Mouse (Mus musculus): ENCODE measurements around the gene Ngf. TPM values are rescaled to one million over a fixed set of nuclear protein-coding genes. Genes with fewer than 3 reads are reported as not detected.

Ngf gene
- polyA plus RNA-seq, 1 experiment from 2014 or later = 0.70 TPM

DNA sequence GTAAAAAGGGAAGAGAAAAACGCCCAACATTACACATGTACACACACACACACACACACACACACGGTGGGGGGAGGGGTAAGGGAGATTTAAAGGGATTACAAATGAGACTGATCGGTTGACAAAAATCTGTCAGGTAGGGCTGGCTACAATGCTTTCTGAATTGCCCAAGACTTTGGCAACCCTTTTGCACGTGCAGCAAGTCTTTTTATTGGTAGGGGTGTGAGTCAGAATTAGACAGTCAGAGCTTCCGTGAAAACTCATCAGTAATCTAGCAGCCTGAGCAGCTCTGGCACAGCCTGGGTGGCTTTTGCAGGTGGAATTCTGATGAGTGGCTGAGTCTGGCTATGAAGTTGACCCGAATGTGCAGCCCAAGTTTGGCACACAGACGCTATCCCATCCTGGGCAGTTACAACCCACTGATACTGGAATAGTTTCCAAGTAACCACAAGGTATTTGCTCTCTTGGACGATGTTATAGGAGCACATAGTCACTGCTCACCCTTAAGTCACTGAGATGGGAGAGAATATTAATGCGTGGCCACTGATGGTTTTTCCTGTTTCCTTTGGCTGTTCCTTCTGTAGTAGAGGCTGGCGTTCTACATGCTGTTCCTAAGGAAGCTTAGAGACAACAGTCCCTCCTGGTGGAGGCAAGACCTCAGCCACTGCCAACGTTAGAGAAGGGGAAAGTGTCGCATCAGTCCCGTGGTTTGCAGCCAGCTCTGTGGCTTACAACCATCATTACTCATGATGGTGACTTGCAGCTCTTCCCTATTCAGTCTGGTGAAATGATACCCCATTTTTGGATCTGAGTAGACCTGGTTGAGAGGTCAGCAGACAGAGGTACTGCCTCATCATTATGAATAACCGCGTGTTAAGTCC lies 4.8 kb downstream of the Ngf start:
- Histone ChIP-seq H3K36me3 (no peaks in the 10 kb centered on the region), H3K27me3 (peaks cover 19% of the 10 kb centered on the region), H3K9ac (replicated peaks) (no peak overlapping the region), H3K4me2 (replicated peaks) (no peak overlapping the region), H3K9me3 (no peaks in the 10 kb centered on the region), H3K4me1 (peaks cover 11% of the 10 kb centered on the region), H3K4me3 (no peak overlapping the region), H3K27ac (replicated peaks) (no peak overlapping the region)
- 82% methylated on average over 15 of the region's 15 CpGs for WGBS
- no peak for ATAC-seq (replicated peaks)

GRCm38 (mm10) chr3:102477917-102478694 lies 8.4 kb downstream of the Ngf start:
- Histone ChIP-seq H3K9ac (replicated peaks) (no peak overlapping the region), H3K4me2 (replicated peaks) (no peak overlapping the region), H3K9me3 (no peaks in the 10 kb centered on the region), H3K27me3 (no peaks in the 10 kb centered on the region), H3K27ac (replicated peaks) (no peak overlapping the region), H3K4me3 (no peak overlapping the region), H3K36me3 (no peaks in the 10 kb centered on the region), H3K4me1 (no peaks in the 10 kb centered on the region)
- no peak for ATAC-seq (replicated peaks)
- 91% methylated on average over 12 of the region's 12 CpGs for WGBS

GRCm38 (mm10) chr3:102490393-102491123 lies 20.8 kb downstream of the Ngf start:
- Histone ChIP-seq H3K36me3 (no peaks in the 10 kb centered on the region), H3K9ac (replicated peaks) (no peak overlapping the region), H3K27me3 (no peaks in the 10 kb centered on the region), H3K4me2 (replicated peaks) (no peak overlapping the region), H3K27ac (replicated peaks) (no peak overlapping the region), H3K4me3 (no peak overlapping the region), H3K4me1 (0 out of 2 replicates have a peak, but pooled peaks cover 6% of the 10 kb centered on the region), H3K9me3 (no peaks in the 10 kb centered on the region)
- 83% methylated on average over 14 of the region's 14 CpGs for WGBS
- ATAC-seq (replicated peaks) = no peak

DNA sequence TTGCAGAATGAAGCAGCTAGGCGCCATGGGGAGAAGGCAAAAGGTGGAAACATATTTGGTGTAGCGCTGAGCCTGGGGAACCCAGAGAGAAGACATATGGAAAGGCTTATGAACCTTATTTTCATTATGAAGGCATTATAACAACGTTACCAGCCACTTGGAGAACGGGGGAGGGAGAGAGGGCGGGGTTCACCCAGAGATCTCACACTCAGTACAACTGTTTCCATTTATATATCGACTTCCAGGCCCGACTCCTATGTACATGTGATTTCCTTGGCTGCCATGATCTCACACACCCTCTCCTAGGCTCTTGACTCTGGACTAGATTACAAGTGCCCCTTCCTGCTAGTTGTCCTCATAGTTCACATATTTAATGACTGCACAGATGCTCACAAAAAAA lies 28.4 kb downstream of the Ngf start:
- no peak overlapping the region for H3K4me2 ChIP-seq (replicated peaks)
- H3K4me3 ChIP-seq = no peak overlapping the region
- no peak overlapping the region for H3K27ac ChIP-seq (replicated peaks)
- no peaks in the 10 kb centered on the region for H3K27me3 ChIP-seq
- no peaks in the 10 kb centered on the region for H3K36me3 ChIP-seq
- ATAC-seq (replicated peaks) = no peak
- no peak overlapping the region for H3K9ac ChIP-seq (replicated peaks)
- no peaks in the 10 kb centered on the region for H3K9me3 ChIP-seq
- H3K4me1 ChIP-seq = no peaks in the 10 kb centered on the region
- 86% methylated on average over 7 of the region's 7 CpGs for WGBS

GRCm38 (mm10) chr3:102498931-102499330 lies 29.2 kb downstream of the Ngf start:
- ATAC-seq (replicated peaks) = no peak
- H3K27ac ChIP-seq (replicated peaks) = no peak overlapping the region
- H3K36me3 ChIP-seq = no peaks in the 10 kb centered on the region

DNA sequence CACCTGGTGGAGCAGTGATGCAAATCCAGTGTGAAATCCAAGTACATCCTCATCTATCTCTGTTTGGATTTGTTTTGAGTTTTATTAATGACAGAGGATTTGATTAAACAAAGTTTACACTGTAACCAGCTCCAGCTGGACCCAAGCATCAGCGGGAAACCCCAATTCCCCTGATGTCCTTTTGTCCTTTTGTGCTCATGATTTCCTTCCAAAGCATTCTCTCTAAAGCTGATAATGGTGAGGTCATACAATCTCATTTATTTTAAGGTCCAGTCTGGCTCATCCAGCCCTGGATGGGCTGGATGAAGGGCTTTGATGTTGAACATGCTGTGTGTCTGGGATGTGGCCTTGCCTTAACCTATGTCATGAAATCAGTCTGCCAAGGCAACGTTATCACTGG lies 30.3 kb downstream of the Ngf start:
- Histone ChIP-seq H3K4me1 (no peaks in the 10 kb centered on the region), H3K36me3 (no peaks in the 10 kb centered on the region), H3K27ac (replicated peaks) (no peak overlapping the region), H3K4me2 (replicated peaks) (no peak overlapping the region), H3K9ac (replicated peaks) (no peak overlapping the region), H3K9me3 (no peaks in the 10 kb centered on the region), H3K27me3 (no peaks in the 10 kb centered on the region), H3K4me3 (no peak overlapping the region)
- no peak for ATAC-seq (replicated peaks)
- WGBS = 92% methylated on average over 2 of the region's 2 CpGs

More at GRCm38 (mm10) chr3:102498931-102499330, 29.2 kb downstream of the Ngf start:
- H3K9ac ChIP-seq (replicated peaks) = no peak overlapping the region
- H3K4me3 ChIP-seq = no peak overlapping the region
- H3K4me1 ChIP-seq = no peaks in the 10 kb centered on the region
- no peaks in the 10 kb centered on the region for H3K27me3 ChIP-seq
- H3K9me3 ChIP-seq = no peaks in the 10 kb centered on the region
- no peak overlapping the region for H3K4me2 ChIP-seq (replicated peaks)
- WGBS = 81% methylated on average over 6 of the region's 6 CpGs

- H3K4me2 ChIP-seq (replicated peaks) = no peak overlapping the region
- no peaks in the 10 kb centered on the region for H3K4me1 ChIP-seq
- no peaks in the 10 kb centered on the region for H3K27me3 ChIP-seq
- H3K27ac ChIP-seq (replicated peaks) = no peak overlapping the region
- H3K9ac ChIP-seq (replicated peaks) = no peak overlapping the region
- 55% methylated on average over 4 of the region's 4 CpGs for WGBS
- no peak overlapping the region for H3K4me3 ChIP-seq
- no peaks in the 10 kb centered on the region for H3K36me3 ChIP-seq
- ATAC-seq (replicated peaks) = no peak
- no peaks in the 10 kb centered on the region for H3K9me3 ChIP-seq
Measured at GRCm38 (mm10) chr3:102501186-102501585, 31.5 kb downstream of the Ngf start.

- Histone ChIP-seq H3K4me1 (peaks cover 11% of the 10 kb centered on the region), H3K36me3 (no peaks in the 10 kb centered on the region), H3K4me3 (no peak overlapping the region), H3K9ac (replicated peaks) (no peak overlapping the region), H3K4me2 (replicated peaks) (no peak overlapping the region), H3K9me3 (no peaks in the 10 kb centered on the region), H3K27me3 (no peaks in the 10 kb centered on the region), H3K27ac (replicated peaks) (no peak overlapping the region)
- ATAC-seq (replicated peaks) = no peak
- WGBS = 88% methylated on average over 4 of the region's 4 CpGs
Measured at GRCm38 (mm10) chr3:102505129-102505528, 35.4 kb downstream of the Ngf start.

- H3K36me3 ChIP-seq = no peaks in the 10 kb centered on the region
- H3K27ac ChIP-seq (replicated peaks) = no peak overlapping the region
- H3K4me1 ChIP-seq = peaks cover 11% of the 10 kb centered on the region
- ATAC-seq (replicated peaks) = no peak
- no peak overlapping the region for H3K4me2 ChIP-seq (replicated peaks)
- no peak overlapping the region for H3K4me3 ChIP-seq
- H3K27me3 ChIP-seq = no peaks in the 10 kb centered on the region
- H3K9ac ChIP-seq (replicated peaks) = no peak overlapping the region
- no peaks in the 10 kb centered on the region for H3K9me3 ChIP-seq
- 66% methylated on average over 12 of the region's 12 CpGs for WGBS
Measured at GRCm38 (mm10) chr3:102506061-102506460, 36.3 kb downstream of the Ngf start.

DNA sequence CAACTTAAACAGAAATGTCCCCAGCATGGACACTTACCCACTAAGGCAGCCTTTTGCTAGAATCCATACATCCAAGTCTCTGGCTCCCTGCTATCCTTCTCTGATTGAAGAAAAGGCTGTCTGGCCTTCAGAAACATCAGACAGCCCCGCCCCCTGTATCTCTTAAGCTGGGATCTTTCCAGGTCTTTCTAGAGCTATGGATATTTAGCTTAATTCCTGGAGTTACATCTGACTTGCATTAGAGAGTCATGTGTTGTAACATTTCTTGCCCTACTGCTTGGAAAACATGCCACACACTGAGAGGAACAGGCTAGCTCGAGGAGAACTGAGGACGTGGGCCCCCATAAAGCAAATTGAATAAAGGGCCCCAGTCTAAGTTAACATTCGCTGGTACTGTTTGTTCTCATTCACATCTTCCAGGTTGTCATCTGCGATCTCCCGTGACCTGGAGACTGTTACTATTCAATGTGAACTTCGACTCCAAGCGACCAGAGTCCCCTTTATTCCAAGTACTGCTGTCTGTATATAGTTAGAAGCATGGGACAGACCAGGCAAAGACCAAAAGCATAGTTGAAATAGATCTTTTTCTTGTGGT lies 38.0 kb downstream of the Ngf start:
- 73% methylated on average over 8 of the region's 8 CpGs for WGBS
- Histone ChIP-seq H3K4me2 (replicated peaks) (no peak overlapping the region), H3K4me1 (peaks cover 11% of the 10 kb centered on the region), H3K9me3 (no peaks in the 10 kb centered on the region), H3K36me3 (no peaks in the 10 kb centered on the region), H3K27me3 (no peaks in the 10 kb centered on the region), H3K27ac (replicated peaks) (no peak overlapping the region), H3K9ac (replicated peaks) (no peak overlapping the region), H3K4me3 (no peak overlapping the region)
- no peak for ATAC-seq (replicated peaks)

- no peaks in the 10 kb centered on the region for H3K9me3 ChIP-seq
- H3K27me3 ChIP-seq = no peaks in the 10 kb centered on the region
- H3K36me3 ChIP-seq = no peaks in the 10 kb centered on the region
- H3K4me3 ChIP-seq = no peak overlapping the region
- peaks cover 11% of the 10 kb centered on the region for H3K4me1 ChIP-seq
- no peak overlapping the region for H3K9ac ChIP-seq (replicated peaks)
- no peak for ATAC-seq (replicated peaks)
- 4% methylated on average over 9 of the region's 9 CpGs for WGBS
- H3K27ac ChIP-seq (replicated peaks) = no peak overlapping the region
- H3K4me2 ChIP-seq (replicated peaks) = no peak overlapping the region
Measured at GRCm38 (mm10) chr3:102508455-102508854, 38.7 kb downstream of the Ngf start.

Data from forebrain, embryonic 15.5 days (tissue).